Mouse (Mus musculus) duodenum, adult 2 months (tissue): ENCODE data around the gene Cd72. TPM values are rescaled to one million over a fixed set of nuclear protein-coding genes. Genes with fewer than 3 reads are reported as not detected.

ENCODE experiments used
- polyA plus RNA-seq: library from polyadenylated mRNA; depleted of rRNA; stranded (reverse); fragments of >200 nt; gene quantifications from 2 replicates; pipeline ENCODE4 v1.2.3, GENCODE M21; 2012; ENCODE audit warnings: low replicate concordance; rRNA removed

The Cd72 gene
- 2.3 and 3.4 TPM in 2 replicates for polyA plus RNA-seq

GRCm38 (mm10) chr4:43454041-43454836 is at the start of gene Cd72:
Gene Cd72, minus strand, starts transcription at chr4:43454628.

GRCm38 (mm10) chr4:43499407-43500333 is 45.2 kb upstream of the Cd72 start, which contains the start of gene Arhgef39:
Gene Arhgef39, minus strand, starts transcription at chr4:43499695.

GRCm38 (mm10) chr4:43492821-43493185 is 38.4 kb upstream of the Cd72 start, which contains the start of gene Ccdc107:
Gene Ccdc107, plus strand, starts transcription at chr4:43492900.

GRCm38 (mm10) chr4:43483535-43484091 is 29.2 kb upstream of the Cd72 start, which contains the start of gene Sit1:
Gene Sit1, minus strand, starts transcription at chr4:43483734.

GRCm38 (mm10) chr4:43441639-43442038 is 12.8 kb downstream of the Cd72 start, which contains the start of gene Tesk1:
Gene Tesk1, plus strand, starts transcription at chr4:43441939.

GRCm38 (mm10) chr4:43428946-43429345 is 25.5 kb downstream of the Cd72 start, which contains the start of gene Fam166b:
Gene Fam166b, minus strand, starts transcription at chr4:43429134.

Other genes with a start within 250 kb of the Cd72 start
- gene Atp8b5, start 187.5 kb downstream of the Cd72 start, polyA plus RNA-seq: not detected in 2 replicates
- 8.1 and 9.9 TPM in 2 replicates for gene Rusc2, start 72.6 kb downstream of the Cd72 start, polyA plus RNA-seq
- gene Fam166b, start 25.5 kb downstream of the Cd72 start, polyA plus RNA-seq: 0.15 and 0.32 TPM in 2 replicates
- 82.2 and 96.7 TPM in 2 replicates for gene Tesk1, start 12.7 kb downstream of the Cd72 start, polyA plus RNA-seq
- 1.0 and 1.3 TPM in 2 replicates for gene Sit1, start 29.1 kb upstream of the Cd72 start, polyA plus RNA-seq
- 470 and 876 TPM in 2 replicates for gene Ccdc107, start 38.3 kb upstream of the Cd72 start, polyA plus RNA-seq
- gene Arhgef39, start 45.1 kb upstream of the Cd72 start, polyA plus RNA-seq: 41.0 and 46.8 TPM in 2 replicates
- gene Car9, start 52.3 kb upstream of the Cd72 start, polyA plus RNA-seq: 55.7 and 182 TPM in 2 replicates
- 26.4 and 45.4 TPM in 2 replicates for gene Tpm2, start 69.1 kb upstream of the Cd72 start, polyA plus RNA-seq
- 123 and 169 TPM in 2 replicates for gene Creb3, start 107.7 kb upstream of the Cd72 start, polyA plus RNA-seq
- 45.3 and 46.9 TPM in 2 replicates for gene Tln1, start 108.1 kb upstream of the Cd72 start, polyA plus RNA-seq
- 27.0 and 43.1 TPM in 2 replicates for gene Rgp1, start 124.1 kb upstream of the Cd72 start, polyA plus RNA-seq
- gene Gba2, start 124.2 kb upstream of the Cd72 start, polyA plus RNA-seq: 6.5 and 8.3 TPM in 2 replicates
- gene Msmp, start 129.9 kb upstream of the Cd72 start, polyA plus RNA-seq: 0.26 TPM in 1 of 2 replicates, not detected in the other
- 4.7 and 10.2 TPM in 2 replicates for gene Npr2, start 177.3 kb upstream of the Cd72 start, polyA plus RNA-seq
- 0.52 and 0.68 TPM in 2 replicates for gene Spag8, start 199.0 kb upstream of the Cd72 start, polyA plus RNA-seq
- gene Hint2, start 201.8 kb upstream of the Cd72 start, polyA plus RNA-seq: 62.8 and 89.1 TPM in 2 replicates
- 4.5 and 6.5 TPM in 2 replicates for gene Tmem8b, start 214.3 kb upstream of the Cd72 start, polyA plus RNA-seq
- not detected in 2 replicates for gene Fam221b, start 214.5 kb upstream of the Cd72 start, polyA plus RNA-seq
- gene Olfr70, start 246.2 kb upstream of the Cd72 start, polyA plus RNA-seq: not detected in 2 replicates